Mouse (Mus musculus): ENCODE results near the gene Vmn1r211. TPM values are rescaled to one million over a fixed set of nuclear protein-coding genes. Genes with fewer than 3 reads are reported as not detected.
"Not testable (repeated sequence)": the region's sequence is repeated elsewhere in the genome, so short reads cannot be mapped to it uniquely, and the experiment has no call there.

Vmn1r211 gene
- polyA plus RNA-seq (2015; fragmentation: Nextera tagmentation; extraction: Ambion mirVana), result not detected in 2 replicates

- Histone ChIP-seq H3K9ac (ENCODE audit: low read length) (no peak within 1 kb of the TSS), H3K27ac (ENCODE audit: low read length) (no peak within 1 kb of the TSS), H3K36me3 (ENCODE audit: control insufficient read depth, insufficient read depth, low read length) (no peaks in the 10 kb centered on the region), H3K4me3 (replicated peaks; ENCODE audit: low read length) (no peak within 1 kb of the TSS), H3K4me2 (ENCODE audit: low read depth, low read length) (no peak within 1 kb of the TSS), H3K27me3 (ENCODE audit: control insufficient read depth, insufficient read depth, low read length) (no peaks in the 10 kb centered on the region), H3K4me1 (ENCODE audit: control insufficient read depth, insufficient read depth, low read length) (no peaks in the 10 kb centered on the region), H3K9me3 (replicated peaks; ENCODE audit: control insufficient read depth, low read length) (no peaks in the 10 kb centered on the region)
- whole genome bisulfite sequencing, result 64% methylated on average over 1 of the region's 1 CpGs
- no peak for ATAC-seq (ENCODE audit: insufficient read depth, low FRiP score)
These were observed at the start of gene Vmn1r211 for GRCm38 (mm10) chr13:22857461-22857860. TSS of gene Vmn1r211 (minus strand) at chr13:22857561.

GRCm38 (mm10) chr13:22884105-22884504 is 26.7 kb upstream of the Vmn1r211 start, which contains the start of gene Vmn1r212:
TSS of gene Vmn1r212 (minus strand) at chr13:22884205.
- Histone ChIP-seq H3K9me3 (replicated peaks; ENCODE audit: control insufficient read depth, low read length) (no peaks in the 10 kb centered on the region), H3K4me3 (replicated peaks; ENCODE audit: low read length) (no peak within 1 kb of the TSS), H3K4me1 (ENCODE audit: control insufficient read depth, insufficient read depth, low read length) (no peaks in the 10 kb centered on the region), H3K27ac (ENCODE audit: low read length) (no peak within 1 kb of the TSS), H3K4me2 (ENCODE audit: low read depth, low read length) (no peak within 1 kb of the TSS), H3K36me3 (ENCODE audit: control insufficient read depth, insufficient read depth, low read length) (no peaks in the 10 kb centered on the region), H3K27me3 (ENCODE audit: control insufficient read depth, insufficient read depth, low read length) (no peaks in the 10 kb centered on the region), H3K9ac (ENCODE audit: low read length) (no peak within 1 kb of the TSS)
- 83% methylated on average over 4 of the region's 4 CpGs for WGBS
- no peak for ATAC-seq (ENCODE audit: insufficient read depth, low FRiP score)

GRCm38 (mm10) chr13:22879257-22879656 is 21.9 kb upstream of the Vmn1r211 start:
- no peaks in the 10 kb centered on the region for H3K9me3 ChIP-seq (replicated peaks; ENCODE audit: control insufficient read depth, low read length)
- WGBS, result 86% methylated on average over 1 of the region's 1 CpGs
- H3K9ac ChIP-seq (ENCODE audit: low read length), result no peak overlapping the region
- H3K4me3 ChIP-seq (replicated peaks; ENCODE audit: low read length), result no peak overlapping the region
- no peak for ATAC-seq (ENCODE audit: insufficient read depth, low FRiP score)
- no peaks in the 10 kb centered on the region for H3K36me3 ChIP-seq (ENCODE audit: control insufficient read depth, insufficient read depth, low read length)
- no peak overlapping the region for H3K27ac ChIP-seq (ENCODE audit: low read length)
- no peak overlapping the region for H3K4me2 ChIP-seq (ENCODE audit: low read depth, low read length)
- H3K27me3 ChIP-seq (ENCODE audit: control insufficient read depth, insufficient read depth, low read length), result no peaks in the 10 kb centered on the region
- no peaks in the 10 kb centered on the region for H3K4me1 ChIP-seq (ENCODE audit: control insufficient read depth, insufficient read depth, low read length)

DNA sequence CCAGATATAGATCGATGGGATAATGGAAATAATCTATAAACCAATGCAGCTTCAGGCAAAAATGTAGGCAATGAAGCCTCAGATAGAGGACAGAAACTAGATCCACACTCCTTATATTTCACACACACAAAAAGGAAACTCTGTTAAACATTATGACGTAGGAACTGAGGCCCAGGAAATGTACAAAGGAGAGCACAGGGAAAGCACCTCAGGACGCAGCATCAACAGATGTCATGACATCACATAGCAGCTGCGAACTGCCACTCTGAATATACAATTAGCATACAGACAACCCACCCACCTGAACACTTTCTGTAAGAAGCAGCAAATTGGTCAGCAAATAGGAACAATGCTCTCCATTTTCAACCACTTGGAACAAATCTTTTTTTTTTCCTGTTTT is 2.6 kb downstream of the Vmn1r211 start:
- WGBS, result 66% methylated on average over 4 of the region's 4 CpGs

GRCm38 (mm10) chr13:22846798-22847197 is 10.6 kb downstream of the Vmn1r211 start:
- ATAC-seq (ENCODE audit: insufficient read depth, low FRiP score), result no peak
- H3K9ac ChIP-seq (ENCODE audit: low read length), result no peak overlapping the region
- H3K4me2 ChIP-seq (ENCODE audit: low read depth, low read length), result no peak overlapping the region
- H3K4me1 ChIP-seq (ENCODE audit: control insufficient read depth, insufficient read depth, low read length), result no peaks in the 10 kb centered on the region
- WGBS, result 78% methylated on average over 1 of the region's 1 CpGs
- no peak overlapping the region for H3K27ac ChIP-seq (ENCODE audit: low read length)
- H3K9me3 ChIP-seq (replicated peaks; ENCODE audit: control insufficient read depth, low read length), result no peaks in the 10 kb centered on the region
- no peak overlapping the region for H3K4me3 ChIP-seq (replicated peaks; ENCODE audit: low read length)
- H3K36me3 ChIP-seq (ENCODE audit: control insufficient read depth, insufficient read depth, low read length), result no peaks in the 10 kb centered on the region
- no peaks in the 10 kb centered on the region for H3K27me3 ChIP-seq (ENCODE audit: control insufficient read depth, insufficient read depth, low read length)

More for the DNA sequence above, 2.6 kb downstream of the Vmn1r211 start:
- Histone ChIP-seq H3K27me3 (ENCODE audit: control insufficient read depth, insufficient read depth, low read length) (no peaks in the 10 kb centered on the region), H3K4me3 (replicated peaks; ENCODE audit: low read length) (no peak overlapping the region), H3K4me2 (ENCODE audit: low read depth, low read length) (no peak overlapping the region), H3K9ac (ENCODE audit: low read length) (no peak overlapping the region), H3K4me1 (ENCODE audit: control insufficient read depth, insufficient read depth, low read length) (no peaks in the 10 kb centered on the region), H3K27ac (ENCODE audit: low read length) (no peak overlapping the region), H3K9me3 (replicated peaks; ENCODE audit: control insufficient read depth, low read length) (no peaks in the 10 kb centered on the region), H3K36me3 (ENCODE audit: control insufficient read depth, insufficient read depth, low read length) (no peaks in the 10 kb centered on the region)
- ATAC-seq (ENCODE audit: insufficient read depth, low FRiP score), result no peak

- WGBS, result 75% methylated on average over 3 of the region's 3 CpGs
- not testable (repeated sequence) for H3K9ac ChIP-seq (ENCODE audit: low read length); H3K27ac ChIP-seq (ENCODE audit: low read length); ATAC-seq (ENCODE audit: insufficient read depth, low FRiP score); H3K36me3 ChIP-seq (ENCODE audit: control insufficient read depth, insufficient read depth, low read length); H3K27me3 ChIP-seq (ENCODE audit: control insufficient read depth, insufficient read depth, low read length); H3K9me3 ChIP-seq (replicated peaks; ENCODE audit: control insufficient read depth, low read length); H3K4me2 ChIP-seq (ENCODE audit: low read depth, low read length); H3K4me3 ChIP-seq (replicated peaks; ENCODE audit: low read length); H3K4me1 ChIP-seq (ENCODE audit: control insufficient read depth, insufficient read depth, low read length)
These were observed 13.1 kb downstream of the Vmn1r211 start for GRCm38 (mm10) chr13:22844304-22844703.

GRCm38 (mm10) chr13:22831248-22831647 is 26.1 kb downstream of the Vmn1r211 start, which contains the start of gene Vmn1r210:
TSS of gene Vmn1r210 (minus strand) at chr13:22831348.
- 49% methylated on average over 4 of the region's 4 CpGs for WGBS
- H3K4me1 ChIP-seq (ENCODE audit: control insufficient read depth, insufficient read depth, low read length), result no peaks in the 10 kb centered on the region
- H3K9me3 ChIP-seq (replicated peaks; ENCODE audit: control insufficient read depth, low read length), result no peaks in the 10 kb centered on the region
- no peaks in the 10 kb centered on the region for H3K36me3 ChIP-seq (ENCODE audit: control insufficient read depth, insufficient read depth, low read length)
- no peak within 1 kb of the TSS for H3K4me3 ChIP-seq (replicated peaks; ENCODE audit: low read length)
- no peak within 1 kb of the TSS for H3K4me2 ChIP-seq (ENCODE audit: low read depth, low read length)
- no peak within 1 kb of the TSS for H3K27ac ChIP-seq (ENCODE audit: low read length)
- no peak within 1 kb of the TSS for H3K9ac ChIP-seq (ENCODE audit: low read length)
- H3K27me3 ChIP-seq (ENCODE audit: control insufficient read depth, insufficient read depth, low read length), result no peaks in the 10 kb centered on the region
- no peak for ATAC-seq (ENCODE audit: insufficient read depth, low FRiP score)

GRCm38 (mm10) chr13:22829395-22829794 is 28.0 kb downstream of the Vmn1r211 start:
- H3K27ac ChIP-seq (ENCODE audit: low read length); H3K4me1 ChIP-seq (ENCODE audit: control insufficient read depth, insufficient read depth, low read length); ATAC-seq (ENCODE audit: insufficient read depth, low FRiP score); H3K36me3 ChIP-seq (ENCODE audit: control insufficient read depth, insufficient read depth, low read length); H3K4me3 ChIP-seq (replicated peaks; ENCODE audit: low read length); H3K27me3 ChIP-seq (ENCODE audit: control insufficient read depth, insufficient read depth, low read length); H3K9ac ChIP-seq (ENCODE audit: low read length); H3K4me2 ChIP-seq (ENCODE audit: low read depth, low read length); H3K9me3 ChIP-seq (replicated peaks; ENCODE audit: control insufficient read depth, low read length): not testable (repeated sequence)
- WGBS, result 34% methylated on average over 7 of the region's 7 CpGs

DNA sequence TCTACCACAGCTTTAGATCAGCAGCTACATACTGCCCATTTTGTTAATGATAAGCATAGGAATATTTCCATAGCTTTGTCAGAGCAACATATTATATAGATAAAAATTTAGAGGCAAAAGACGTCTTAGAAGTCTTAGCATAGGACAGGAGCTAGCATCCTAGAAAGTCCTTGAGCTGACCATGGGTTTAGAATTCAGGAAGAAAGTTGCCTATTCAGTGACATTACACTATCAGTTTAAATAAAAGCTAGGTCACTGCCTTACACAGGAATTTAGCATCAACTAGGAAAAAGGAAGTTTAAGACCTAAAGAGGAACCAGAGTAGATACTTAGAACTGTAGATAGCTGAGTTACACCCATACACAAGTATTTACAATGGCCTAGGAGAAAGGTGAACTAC is 35.8 kb downstream of the Vmn1r211 start:
- not testable (repeated sequence) for H3K4me1 ChIP-seq (ENCODE audit: control insufficient read depth, insufficient read depth, low read length); H3K4me2 ChIP-seq (ENCODE audit: low read depth, low read length); H3K27me3 ChIP-seq (ENCODE audit: control insufficient read depth, insufficient read depth, low read length); H3K4me3 ChIP-seq (replicated peaks; ENCODE audit: low read length); H3K36me3 ChIP-seq (ENCODE audit: control insufficient read depth, insufficient read depth, low read length); H3K9ac ChIP-seq (ENCODE audit: low read length); H3K27ac ChIP-seq (ENCODE audit: low read length); ATAC-seq (ENCODE audit: insufficient read depth, low FRiP score); H3K9me3 ChIP-seq (replicated peaks; ENCODE audit: control insufficient read depth, low read length)
- WGBS, result 92% methylated on average over 1 of the region's 1 CpGs

- ATAC-seq (ENCODE audit: insufficient read depth, low FRiP score), result not testable (repeated sequence)
These were observed 47.8 kb downstream of the Vmn1r211 start, which contains the start of gene Vmn1r209 for GRCm38 (mm10) chr13:22809582-22809981. TSS of gene Vmn1r209 (minus strand) at chr13:22809682.

More at GRCm38 (mm10) chr13:22809582-22809981, 47.8 kb downstream of the Vmn1r211 start, which contains the start of gene Vmn1r209:
- H3K4me2 ChIP-seq (ENCODE audit: low read depth, low read length); H3K36me3 ChIP-seq (ENCODE audit: control insufficient read depth, insufficient read depth, low read length); H3K4me1 ChIP-seq (ENCODE audit: control insufficient read depth, insufficient read depth, low read length); H3K27ac ChIP-seq (ENCODE audit: low read length); H3K27me3 ChIP-seq (ENCODE audit: control insufficient read depth, insufficient read depth, low read length); H3K4me3 ChIP-seq (replicated peaks; ENCODE audit: low read length); H3K9me3 ChIP-seq (replicated peaks; ENCODE audit: control insufficient read depth, low read length); H3K9ac ChIP-seq (ENCODE audit: low read length): not testable (repeated sequence)

All from stomach, embryonic 16.5 days (tissue).